Mouse (Mus musculus) heart, embryonic 12.5 days (tissue): ENCODE measurements around the gene Arhgef10l. TPM values are rescaled to one million over a fixed set of nuclear protein-coding genes. Genes with fewer than 3 reads are reported as not detected.
"Not testable (repeated sequence)": the region's sequence is repeated elsewhere in the genome, so short reads cannot be mapped to it uniquely, and the experiment has no call there.

Source experiments
- ATAC-seq: fragments of 200-750 bp; cut with Nextera tagmentation; 2 replicates; pipeline ENCODE4 v1.8.0; 2017; ENCODE audit warnings: moderate TSS enrichment, moderate library complexity; ENCODE audit not compliant: insufficient number of reproducible peaks, low FRiP score
- H3K27ac ChIP-seq: fragments of 300-500 bp; sonication (generic); 2 replicates; pipeline ENCODE4 v1.5.1; 2016; ENCODE audit warnings: mild to moderate bottlenecking, moderate library complexity; ENCODE audit not compliant: poor library complexity, severe bottlenecking
- H3K27me3 ChIP-seq: fragments of 300-500 bp; sonication (generic); replicated peaks from 2 replicates; pipeline ENCODE4 v1.6.1; 2016; ENCODE audit warnings: mild to moderate bottlenecking, moderate library complexity
- H3K36me3 ChIP-seq: fragments of 300-500 bp; sonication (generic); 2 replicates; pipeline ENCODE4 v1.6.1; 2016; ENCODE audit warnings: mild to moderate bottlenecking, moderate library complexity
- H3K4me1 ChIP-seq: fragments of 300-500 bp; sonication (generic); replicated peaks from 2 replicates; pipeline ENCODE4 v1.6.1; 2016; ENCODE audit warnings: mild to moderate bottlenecking
- H3K4me2 ChIP-seq: fragments of 300-500 bp; sonication (generic); 2 replicates; pipeline ENCODE4 v1.6.1; 2016; ENCODE audit warnings: mild to moderate bottlenecking, moderate library complexity
- H3K4me3 ChIP-seq: fragments of 300-500 bp; sonication (generic); 2 replicates; pipeline ENCODE4 v1.5.1; 2016; ENCODE audit warnings: mild to moderate bottlenecking
- H3K9ac ChIP-seq: fragments of 300-500 bp; sonication (generic); 2 replicates; pipeline ENCODE4 v1.6.1; 2016; ENCODE audit warnings: mild to moderate bottlenecking, moderate library complexity
- H3K9me3 ChIP-seq: fragments of 300-500 bp; sonication (generic); replicated peaks from 2 replicates; pipeline ENCODE4 v1.6.1; 2016; ENCODE audit warnings: mild to moderate bottlenecking, moderate library complexity
- WGBS: fragments of 180-500 bp; shearing (Covaris S2); methylation state at CpG from one replicate; pipeline ENCODE4 v1.1.7; 2016; 5-methylcytosine and 5-hydroxymethylcytosine counted together
- polyA plus RNA-seq: library from polyadenylated mRNA; unstranded; fragments of >200 nt; fragmentation: Nextera tagmentation; extraction: Ambion mirVana; gene quantifications from 2 replicates; pipeline ENCODE4 v1.2.1, GENCODE M21; 2016

The Arhgef10l gene
- polyA plus RNA-seq, 1 experiment from 2014 or later, result 20.1 TPM

DNA sequence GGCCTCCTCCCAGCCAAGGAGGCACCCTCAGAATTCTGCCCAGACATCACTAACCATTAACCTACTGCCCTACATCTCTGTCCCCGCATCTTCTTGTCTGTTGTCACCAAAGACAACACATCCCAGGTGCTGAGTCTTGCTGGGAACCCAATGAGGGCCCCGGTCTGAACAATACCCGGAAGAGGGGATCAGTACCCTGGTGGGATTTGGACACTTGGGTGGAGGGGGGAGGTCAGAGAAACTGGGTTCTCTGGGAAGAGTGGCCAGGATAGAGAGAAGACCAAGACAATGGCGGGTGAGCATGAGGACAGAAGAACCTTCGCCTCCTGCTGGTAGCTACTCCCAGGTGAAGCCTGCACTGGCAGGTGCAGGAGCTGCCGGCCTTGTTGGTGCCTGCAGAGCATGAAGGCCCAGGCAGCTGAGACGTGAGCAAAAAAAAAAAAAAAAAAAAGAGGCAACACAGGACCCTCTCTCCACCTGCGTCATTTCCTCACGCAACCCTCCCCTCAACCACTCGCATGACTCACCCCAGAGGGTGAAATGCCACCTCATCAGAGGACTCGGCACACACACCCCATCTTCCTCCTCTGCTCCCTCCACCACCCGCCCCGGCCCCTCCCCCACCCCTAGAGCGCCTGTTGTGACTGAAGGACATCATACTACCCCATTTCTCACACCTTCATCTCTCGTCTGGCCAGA, 83.3 kb downstream of the Arhgef10l start:
- Histone ChIP-seq H3K27ac (no peak overlapping the region; the same call in 1 of the 2 replicates), H3K4me1 (peaks cover 27% of the 10 kb centered on the region), H3K4me2 (no peak overlapping the region), H3K4me3 (no peak overlapping the region), H3K27me3 (0 out of 2 replicates have a peak, but pooled peaks cover 3% of the 10 kb centered on the region), H3K9me3 (no peaks in the 10 kb centered on the region), H3K9ac (no peak overlapping the region), H3K36me3 (peaks cover 53% of the 10 kb centered on the region)
- WGBS, result 73% methylated on average over 15 of the region's 15 CpGs
- no peak for ATAC-seq

DNA sequence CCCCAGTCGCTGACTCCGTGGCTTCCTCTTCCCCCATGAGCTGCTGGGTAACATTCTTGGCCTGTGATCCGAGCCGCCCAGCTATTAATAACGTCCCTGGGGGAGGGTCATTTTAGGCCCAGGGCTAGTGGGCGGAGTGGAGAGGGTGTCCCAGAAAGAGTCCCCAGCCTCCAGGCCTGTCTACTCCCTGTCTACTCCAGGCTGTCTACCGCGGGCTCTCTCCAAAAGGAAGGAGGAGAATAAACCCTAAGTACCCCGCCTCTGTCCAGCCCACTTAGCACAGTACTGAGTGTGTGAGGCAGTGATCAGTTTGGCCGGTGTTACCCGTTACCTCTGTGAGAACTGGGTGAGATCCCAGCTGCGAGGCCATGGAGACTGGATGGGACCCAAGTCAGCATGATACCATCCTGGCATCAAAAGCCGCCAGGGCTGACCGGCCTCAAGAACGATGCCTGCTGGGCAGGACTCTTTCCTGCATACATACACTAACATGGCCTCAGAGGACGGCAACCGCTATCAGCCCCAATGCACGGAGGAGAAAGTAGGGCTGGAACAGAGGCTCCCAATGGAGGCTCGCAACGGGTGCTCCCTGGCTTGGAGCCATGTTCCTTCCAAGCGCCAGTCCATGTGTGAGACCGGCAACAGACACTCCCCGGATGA, 84.0 kb downstream of the Arhgef10l start:
- H3K4me3 ChIP-seq, result peak overlapping the region; percentile 24
- peak; percentile 48 for ATAC-seq
- WGBS, result 61% methylated on average over 23 of the region's 23 CpGs

DNA sequence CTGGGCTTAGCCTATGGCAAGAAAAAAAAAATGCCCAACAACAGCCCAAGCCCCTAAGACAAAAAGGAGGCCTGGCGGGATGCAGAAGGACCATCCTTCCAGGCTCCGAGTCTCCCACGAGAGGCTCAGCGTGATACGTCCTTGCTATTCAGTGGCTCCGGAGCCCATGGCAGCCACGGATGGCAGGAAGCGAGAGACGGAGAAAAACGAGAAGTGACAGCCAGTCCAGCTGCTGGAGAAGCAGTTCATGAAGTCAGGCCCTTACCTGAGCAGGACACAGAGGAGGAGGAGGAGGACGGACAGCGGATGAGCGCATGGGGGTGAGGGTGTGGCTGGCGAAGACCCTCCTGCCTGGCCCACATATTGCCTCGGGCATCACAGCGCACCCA, 84.5 kb downstream of the Arhgef10l start:
- Histone ChIP-seq H3K36me3 (peaks cover 55% of the 10 kb centered on the region), H3K27me3 (0 out of 2 replicates have a peak, but pooled peaks cover 3% of the 10 kb centered on the region), H3K4me2 (peak overlapping the region; percentile 57), H3K27ac (peak overlapping the region; percentile 70), H3K4me3 (peak overlapping the region; percentile 24), H3K4me1 (peaks cover 19% of the 10 kb centered on the region), H3K9ac (0 out of 2 replicates have a peak overlapping the region, but pooled peaks have one; percentile 15), H3K9me3 (no peaks in the 10 kb centered on the region)
- 67% methylated on average over 15 of the region's 16 CpGs for WGBS
- ATAC-seq, result no peak

More for the DNA sequence above, 84.0 kb downstream of the Arhgef10l start:
- peak overlapping the region; percentile 57 for H3K4me2 ChIP-seq
- H3K36me3 ChIP-seq, result peaks cover 54% of the 10 kb centered on the region
- H3K4me1 ChIP-seq, result peaks cover 24% of the 10 kb centered on the region
- peak overlapping the region; percentile 70 for H3K27ac ChIP-seq
- no peak overlapping the region for H3K9ac ChIP-seq
- no peaks in the 10 kb centered on the region for H3K9me3 ChIP-seq
- H3K27me3 ChIP-seq, result 0 out of 2 replicates have a peak, but pooled peaks cover 3% of the 10 kb centered on the region

DNA sequence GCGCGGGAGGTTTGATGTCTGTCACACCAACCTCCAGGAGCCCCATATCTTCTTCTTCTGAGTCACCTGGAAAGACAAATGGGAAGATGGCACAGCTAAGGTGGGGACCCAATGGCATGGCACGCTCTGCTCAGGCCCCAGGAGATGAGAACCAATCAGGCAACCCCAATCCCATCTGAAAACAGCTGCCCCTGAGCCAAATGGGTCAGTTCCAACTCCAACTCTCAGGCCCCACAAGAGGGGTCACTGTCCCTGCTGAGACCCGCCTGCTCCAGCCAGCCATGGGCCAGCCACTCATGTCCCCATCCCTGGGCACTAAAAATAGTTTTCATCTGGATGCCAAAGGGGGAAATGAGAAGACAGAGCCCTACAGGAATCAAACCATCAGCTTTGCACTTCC, 84.9 kb downstream of the Arhgef10l start:
- 0 out of 2 replicates have a peak, but pooled peaks cover 3% of the 10 kb centered on the region for H3K27me3 ChIP-seq
- 0 out of 2 replicates have a peak overlapping the region, but pooled peaks have one; percentile 15 for H3K9ac ChIP-seq
- peaks cover 59% of the 10 kb centered on the region for H3K36me3 ChIP-seq
- H3K4me2 ChIP-seq, result peak overlapping the region; percentile 57
- ATAC-seq, result no peak
- H3K4me3 ChIP-seq, result peak overlapping the region; percentile 24
- peak overlapping the region; percentile 70; the same call in 1 of the 2 replicates for H3K27ac ChIP-seq
- WGBS, result 82% methylated on average over 4 of the region's 4 CpGs
- no peaks in the 10 kb centered on the region for H3K9me3 ChIP-seq
- H3K4me1 ChIP-seq, result peaks cover 19% of the 10 kb centered on the region

DNA sequence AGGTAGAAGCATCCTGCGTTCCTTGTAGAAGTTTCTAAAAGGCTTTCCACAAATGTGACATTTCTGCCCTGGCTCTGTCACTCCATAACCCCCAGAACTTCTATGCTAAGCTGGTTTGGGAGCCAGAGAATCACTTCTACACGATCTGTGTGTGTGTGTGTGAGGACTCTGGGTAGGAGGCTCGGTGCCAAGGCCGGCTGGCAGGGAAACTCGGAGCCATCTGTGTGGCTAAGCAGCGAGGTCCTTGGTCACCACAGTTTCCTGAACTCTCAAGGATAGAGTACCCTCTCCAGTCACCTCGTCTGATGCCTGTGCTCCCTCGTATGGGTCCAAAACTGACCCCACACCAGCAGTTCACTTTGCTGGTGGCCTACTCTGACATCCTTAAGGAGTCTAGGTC, 86.2 kb downstream of the Arhgef10l start:
- Histone ChIP-seq H3K36me3 (peaks cover 70% of the 10 kb centered on the region), H3K27me3 (no peaks in the 10 kb centered on the region), H3K27ac (no peak overlapping the region), H3K4me1 (peaks cover 19% of the 10 kb centered on the region), H3K9ac (no peak overlapping the region), H3K9me3 (no peaks in the 10 kb centered on the region), H3K4me2 (no peak overlapping the region), H3K4me3 (no peak overlapping the region)
- no peak for ATAC-seq
- WGBS, result 87% methylated on average over 8 of the region's 8 CpGs

DNA sequence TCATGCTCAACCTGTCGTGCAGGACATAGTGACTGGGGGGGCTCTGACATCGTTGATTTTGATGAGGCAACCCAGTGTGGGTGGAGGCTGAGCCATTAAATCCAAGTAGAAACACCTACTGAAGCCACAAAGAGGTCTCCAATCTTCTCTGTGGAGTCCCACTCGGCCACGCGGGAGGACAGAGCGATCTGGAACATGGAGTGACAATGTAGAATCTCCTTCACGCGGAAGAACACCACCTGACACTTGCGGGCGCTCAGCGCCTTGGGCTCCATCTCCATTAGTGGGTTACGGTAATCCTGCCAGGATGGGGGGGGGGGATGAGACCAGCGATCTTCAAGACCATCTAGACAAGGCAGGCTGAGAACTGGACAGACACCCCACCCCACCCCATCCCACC, 86.7 kb downstream of the Arhgef10l start:
- no peak overlapping the region for H3K9ac ChIP-seq
- H3K4me1 ChIP-seq, result peaks cover 19% of the 10 kb centered on the region
- H3K27ac ChIP-seq, result no peak overlapping the region
- no peaks in the 10 kb centered on the region for H3K9me3 ChIP-seq
- no peak for ATAC-seq
- H3K36me3 ChIP-seq, result peaks cover 70% of the 10 kb centered on the region
- H3K4me2 ChIP-seq, result no peak overlapping the region
- H3K4me3 ChIP-seq, result no peak overlapping the region
- no peaks in the 10 kb centered on the region for H3K27me3 ChIP-seq
- WGBS, result 92% methylated on average over 13 of the region's 13 CpGs

DNA sequence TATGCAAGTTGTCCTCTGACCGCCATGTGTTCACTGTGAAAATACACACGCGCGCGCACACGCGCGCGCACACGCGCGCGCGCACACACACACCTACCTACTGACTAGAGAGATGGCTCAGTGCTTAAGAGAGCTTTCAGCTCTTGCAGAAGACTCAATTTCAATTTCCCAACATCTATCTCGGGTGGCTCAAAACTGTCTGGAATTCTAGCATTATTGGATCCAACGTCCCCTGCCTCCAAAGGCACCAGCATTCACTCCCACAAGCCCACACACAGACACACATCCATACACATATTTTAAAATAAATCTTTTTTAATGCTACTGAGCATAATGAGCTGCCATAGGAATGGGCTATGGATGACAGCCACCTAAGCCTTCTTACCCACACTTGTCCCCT, 89.2 kb downstream of the Arhgef10l start:
- H3K36me3 ChIP-seq, result peaks cover 85% of the 10 kb centered on the region
- no peak overlapping the region for H3K27ac ChIP-seq
- ATAC-seq, result no peak

DNA sequence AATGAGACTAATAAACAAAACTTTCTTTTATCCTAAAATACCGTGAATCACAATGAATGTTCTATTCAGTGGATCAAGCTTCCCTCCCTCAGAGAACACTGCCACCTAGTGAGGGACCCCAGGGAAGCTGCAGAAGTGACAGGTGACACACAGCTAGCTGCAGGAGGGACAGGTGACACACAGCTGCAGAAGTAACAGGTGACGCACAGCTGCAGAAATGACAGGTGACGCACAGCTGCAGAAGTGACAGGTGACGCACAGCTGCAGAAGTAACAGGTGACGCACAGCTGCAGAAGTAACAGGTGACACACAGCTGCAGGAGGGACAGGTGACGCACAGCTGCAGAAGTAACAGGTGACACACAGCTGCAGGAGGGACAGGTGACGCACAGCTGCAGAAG, 90.9 kb downstream of the Arhgef10l start:
- H3K4me3 ChIP-seq, H3K27ac ChIP-seq, ATAC-seq, H3K4me1 ChIP-seq, H3K4me2 ChIP-seq, H3K9me3 ChIP-seq, H3K27me3 ChIP-seq, H3K9ac ChIP-seq: not testable (repeated sequence)
- 88% methylated on average over 7 of the region's 7 CpGs for WGBS
- H3K36me3 ChIP-seq, result peaks cover 92% of the 10 kb centered on the region

More for the DNA sequence above, 89.2 kb downstream of the Arhgef10l start:
- no peaks in the 10 kb centered on the region for H3K27me3 ChIP-seq
- peaks cover 10% of the 10 kb centered on the region for H3K4me1 ChIP-seq
- no peak overlapping the region for H3K4me3 ChIP-seq
- H3K9me3 ChIP-seq, result no peaks in the 10 kb centered on the region
- no peak overlapping the region for H3K9ac ChIP-seq
- WGBS, result 97% methylated on average over 16 of the region's 16 CpGs
- no peak overlapping the region for H3K4me2 ChIP-seq

DNA sequence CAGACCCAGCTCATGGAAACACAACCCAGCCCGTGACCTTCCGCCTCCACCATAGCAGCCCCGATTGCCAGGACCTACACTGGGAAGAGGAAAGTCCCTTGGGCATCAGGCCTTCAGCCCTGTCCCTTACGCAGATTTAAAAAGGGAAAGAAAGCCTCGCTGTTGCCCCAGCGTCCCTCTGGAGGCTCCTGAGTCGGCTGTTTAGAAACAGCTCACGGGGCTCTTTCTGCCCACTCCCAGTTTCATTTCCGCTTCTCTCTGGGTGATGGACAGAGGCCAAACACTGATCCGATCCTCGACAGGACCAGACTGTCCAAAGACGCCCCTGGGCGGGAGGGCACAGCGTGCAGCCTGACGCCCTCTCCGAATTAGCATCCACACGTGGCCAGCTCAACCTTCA, 93.4 kb downstream of the Arhgef10l start:
- no peaks in the 10 kb centered on the region for H3K27me3 ChIP-seq
- 79% methylated on average over 17 of the region's 17 CpGs for WGBS
- peaks cover 92% of the 10 kb centered on the region for H3K36me3 ChIP-seq
- H3K9me3 ChIP-seq, result 0 out of 2 replicates have a peak, but pooled peaks cover under 1% of the 10 kb centered on the region
- H3K4me3 ChIP-seq, result no peak overlapping the region
- no peak overlapping the region for H3K4me2 ChIP-seq
- no peak overlapping the region for H3K27ac ChIP-seq
- H3K9ac ChIP-seq, result no peak overlapping the region
- ATAC-seq, result no peak
- no peaks in the 10 kb centered on the region for H3K4me1 ChIP-seq

DNA sequence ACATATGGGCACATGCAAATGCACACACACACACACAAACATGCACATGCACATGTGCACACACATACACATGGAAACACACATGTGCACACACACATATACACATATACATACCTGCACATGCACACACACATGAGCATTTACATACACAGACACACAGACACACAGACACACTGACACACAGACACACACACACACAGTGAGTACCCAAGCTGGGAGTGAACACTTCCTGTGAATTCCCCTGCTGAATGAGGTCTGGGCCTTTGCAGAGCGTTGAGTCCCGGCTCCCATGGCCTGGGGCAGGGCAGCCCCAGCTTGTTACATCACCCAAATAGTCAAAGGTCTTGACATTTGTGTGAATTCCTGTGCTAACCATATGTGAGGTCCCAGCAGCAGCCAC, 96.4 kb downstream of the Arhgef10l start:
- no peak overlapping the region for H3K4me3 ChIP-seq
- H3K27me3 ChIP-seq, result no peaks in the 10 kb centered on the region
- peaks cover 90% of the 10 kb centered on the region for H3K36me3 ChIP-seq
- no peak overlapping the region for H3K27ac ChIP-seq
- no peak for ATAC-seq
- no peaks in the 10 kb centered on the region for H3K4me1 ChIP-seq
- no peak overlapping the region for H3K4me2 ChIP-seq
- WGBS, result 79% methylated on average over 2 of the region's 2 CpGs
- H3K9me3 ChIP-seq, result 0 out of 2 replicates have a peak, but pooled peaks cover 6% of the 10 kb centered on the region
- H3K9ac ChIP-seq, result no peak overlapping the region

DNA sequence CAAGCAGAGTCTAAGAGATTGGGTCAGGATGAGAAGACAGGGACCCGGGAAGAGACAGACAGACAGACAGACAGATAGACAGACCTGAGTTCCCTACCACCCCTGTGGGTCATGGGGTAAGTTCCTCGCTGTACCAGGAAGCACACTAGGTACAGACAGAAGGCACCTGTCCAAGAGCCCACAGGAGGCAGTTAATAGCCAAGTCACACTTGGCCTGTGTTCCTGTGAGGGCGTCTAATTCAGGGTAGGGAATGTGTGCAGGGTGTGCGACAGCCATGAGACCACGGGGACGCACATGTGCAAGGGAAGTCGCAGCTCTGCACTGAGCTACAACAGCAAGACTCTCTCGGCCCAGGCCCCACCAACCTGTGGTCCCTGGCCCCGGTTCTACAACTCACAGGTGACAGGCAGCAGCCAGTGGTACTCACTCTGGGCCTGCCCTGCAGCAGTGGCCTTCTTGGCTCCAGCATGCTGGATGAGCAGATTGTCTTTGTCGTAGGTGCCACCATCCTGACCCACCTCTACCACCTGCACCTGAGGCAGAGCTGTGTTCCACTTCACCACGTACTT, 97.8 kb downstream of the Arhgef10l start:
- ATAC-seq, result no peak
- 88% methylated on average over 11 of the region's 11 CpGs for WGBS

More for the DNA sequence above, 97.8 kb downstream of the Arhgef10l start:
- Histone ChIP-seq H3K9me3 (0 out of 2 replicates have a peak, but pooled peaks cover 6% of the 10 kb centered on the region), H3K4me1 (no peaks in the 10 kb centered on the region), H3K27ac (no peak overlapping the region), H3K9ac (no peak overlapping the region), H3K4me3 (no peak overlapping the region), H3K36me3 (peaks cover 90% of the 10 kb centered on the region), H3K4me2 (no peak overlapping the region), H3K27me3 (no peaks in the 10 kb centered on the region)
